Mouse (Mus musculus) heart, embryonic 12.5 days (tissue): ENCODE data around the gene Usmg5. TPM values are rescaled to one million over a fixed set of nuclear protein-coding genes. Genes with fewer than 3 reads are reported as not detected.
A peak's percentile ranks its signal among the peaks of the same experiment; 100 is the strongest.

ENCODE experiments used
- ATAC-seq: fragments of 200-750 bp; cut with Nextera tagmentation; 2 replicates; pipeline ENCODE4 v1.8.0; 2017; ENCODE audit warnings: moderate TSS enrichment, moderate library complexity; ENCODE audit not compliant: insufficient number of reproducible peaks, low FRiP score
- H3K27ac ChIP-seq: fragments of 300-500 bp; sonication (generic); 2 replicates; pipeline ENCODE4 v1.5.1; 2016; ENCODE audit warnings: mild to moderate bottlenecking, moderate library complexity; ENCODE audit not compliant: poor library complexity, severe bottlenecking
- H3K27me3 ChIP-seq: fragments of 300-500 bp; sonication (generic); replicated peaks from 2 replicates; pipeline ENCODE4 v1.6.1; 2016; ENCODE audit warnings: mild to moderate bottlenecking, moderate library complexity
- H3K36me3 ChIP-seq: fragments of 300-500 bp; sonication (generic); 2 replicates; pipeline ENCODE4 v1.6.1; 2016; ENCODE audit warnings: mild to moderate bottlenecking, moderate library complexity
- H3K4me1 ChIP-seq: fragments of 300-500 bp; sonication (generic); replicated peaks from 2 replicates; pipeline ENCODE4 v1.6.1; 2016; ENCODE audit warnings: mild to moderate bottlenecking
- H3K4me2 ChIP-seq: fragments of 300-500 bp; sonication (generic); 2 replicates; pipeline ENCODE4 v1.6.1; 2016; ENCODE audit warnings: mild to moderate bottlenecking, moderate library complexity
- H3K4me3 ChIP-seq: fragments of 300-500 bp; sonication (generic); 2 replicates; pipeline ENCODE4 v1.5.1; 2016; ENCODE audit warnings: mild to moderate bottlenecking
- H3K9ac ChIP-seq: fragments of 300-500 bp; sonication (generic); 2 replicates; pipeline ENCODE4 v1.6.1; 2016; ENCODE audit warnings: mild to moderate bottlenecking, moderate library complexity
- H3K9me3 ChIP-seq: fragments of 300-500 bp; sonication (generic); replicated peaks from 2 replicates; pipeline ENCODE4 v1.6.1; 2016; ENCODE audit warnings: mild to moderate bottlenecking, moderate library complexity
- WGBS: fragments of 180-500 bp; shearing (Covaris S2); methylation state at CpG from one replicate; pipeline ENCODE4 v1.1.7; 2016; 5-methylcytosine and 5-hydroxymethylcytosine counted together
- polyA plus RNA-seq: library from polyadenylated mRNA; unstranded; fragments of >200 nt; fragmentation: Nextera tagmentation; extraction: Ambion mirVana; gene quantifications from 2 replicates; pipeline ENCODE4 v1.2.1, GENCODE M21; 2016

Gene Usmg5
- polyA plus RNA-seq, 1 experiment from 2014 or later, result 2,546 TPM

- Histone ChIP-seq H3K36me3 (no peaks in the 10 kb centered on the region), H3K27ac (no peak overlapping the region), H3K27me3 (no peaks in the 10 kb centered on the region), H3K4me1 (peaks cover 11% of the 10 kb centered on the region), H3K9ac (no peak overlapping the region), H3K9me3 (no peaks in the 10 kb centered on the region), H3K4me3 (no peak overlapping the region), H3K4me2 (no peak overlapping the region)
- 83% methylated on average over 4 of the region's 4 CpGs for WGBS
- no peak for ATAC-seq
These were observed 37.0 kb downstream of the Usmg5 start for GRCm38 (mm10) chr19:47053471-47053870.

GRCm38 (mm10) chr19:47052927-47053326, 37.5 kb downstream of the Usmg5 start:
- Histone ChIP-seq H3K4me2 (no peak overlapping the region), H3K27me3 (no peaks in the 10 kb centered on the region), H3K9ac (no peak overlapping the region), H3K36me3 (no peaks in the 10 kb centered on the region; the same call in 1 of the 2 replicates), H3K9me3 (no peaks in the 10 kb centered on the region), H3K4me1 (peaks cover 11% of the 10 kb centered on the region), H3K4me3 (no peak overlapping the region), H3K27ac (no peak overlapping the region)
- ATAC-seq, result no peak
- WGBS, result 84% methylated on average over 4 of the region's 4 CpGs

- no peaks in the 10 kb centered on the region for H3K9me3 ChIP-seq
- peak; percentile 82 for ATAC-seq
- WGBS, result under 1% methylated on average over 74 of the region's 75 CpGs
- peaks cover 11% of the 10 kb centered on the region for H3K4me1 ChIP-seq
- peak within 1 kb of the TSS; percentile 87 for H3K4me3 ChIP-seq
- H3K36me3 ChIP-seq, result peaks cover 16% of the 10 kb centered on the region
- H3K9ac ChIP-seq, result peak within 1 kb of the TSS; percentile 85
- no peaks in the 10 kb centered on the region for H3K27me3 ChIP-seq
- H3K27ac ChIP-seq, result peak within 1 kb of the TSS; percentile 87
- peak within 1 kb of the TSS; percentile 82 for H3K4me2 ChIP-seq
These were observed 40.0 kb downstream of the Usmg5 start, which contains the start of gene Pcgf6 for GRCm38 (mm10) chr19:47050271-47051032. Gene Pcgf6, minus strand, starts transcription at chr19:47050906.

- Histone ChIP-seq H3K4me3 (peak overlapping the region; percentile 87), H3K27me3 (no peaks in the 10 kb centered on the region), H3K4me1 (peaks cover 11% of the 10 kb centered on the region), H3K9ac (0 out of 2 replicates have a peak overlapping the region, but pooled peaks have one; percentile 45), H3K27ac (no peak overlapping the region), H3K4me2 (peak overlapping the region; percentile 82), H3K9me3 (no peaks in the 10 kb centered on the region), H3K36me3 (peaks cover 20% of the 10 kb centered on the region)
- ATAC-seq, result no peak
- 5% methylated on average over 7 of the region's 7 CpGs for WGBS
These were observed 40.6 kb downstream of the Usmg5 start for GRCm38 (mm10) chr19:47049840-47050239.

GRCm38 (mm10) chr19:47049061-47049460, 41.4 kb downstream of the Usmg5 start:
- no peak overlapping the region for H3K4me3 ChIP-seq
- no peaks in the 10 kb centered on the region for H3K27me3 ChIP-seq
- no peaks in the 10 kb centered on the region for H3K9me3 ChIP-seq
- peak overlapping the region; percentile 82 for H3K4me2 ChIP-seq
- peaks cover 11% of the 10 kb centered on the region for H3K4me1 ChIP-seq
- H3K9ac ChIP-seq, result no peak overlapping the region
- WGBS, result 64% methylated on average over 4 of the region's 4 CpGs
- no peak for ATAC-seq
- H3K36me3 ChIP-seq, result peaks cover 27% of the 10 kb centered on the region
- H3K27ac ChIP-seq, result no peak overlapping the region

GRCm38 (mm10) chr19:47047236-47047833, 43.1 kb downstream of the Usmg5 start:
- Histone ChIP-seq H3K9ac (no peak overlapping the region), H3K9me3 (no peaks in the 10 kb centered on the region), H3K36me3 (peaks cover 32% of the 10 kb centered on the region), H3K4me2 (no peak overlapping the region), H3K27ac (no peak overlapping the region), H3K4me3 (no peak overlapping the region), H3K27me3 (no peaks in the 10 kb centered on the region), H3K4me1 (peaks cover 11% of the 10 kb centered on the region)
- ATAC-seq, result no peak
- 83% methylated on average over 13 of the region's 13 CpGs for WGBS

- no peak overlapping the region for H3K4me3 ChIP-seq
- H3K27me3 ChIP-seq, result no peaks in the 10 kb centered on the region
- peaks cover 34% of the 10 kb centered on the region for H3K36me3 ChIP-seq
- peaks cover 11% of the 10 kb centered on the region for H3K4me1 ChIP-seq
- no peak overlapping the region for H3K27ac ChIP-seq
- 87% methylated on average over 1 of the region's 1 CpGs for WGBS
- no peak overlapping the region for H3K4me2 ChIP-seq
- H3K9me3 ChIP-seq, result no peaks in the 10 kb centered on the region
- ATAC-seq, result no peak
- H3K9ac ChIP-seq, result no peak overlapping the region
These were observed 44.1 kb downstream of the Usmg5 start for GRCm38 (mm10) chr19:47046343-47046742.

GRCm38 (mm10) chr19:47043608-47044007, 46.8 kb downstream of the Usmg5 start:
- no peak overlapping the region for H3K4me2 ChIP-seq
- 82% methylated on average over 3 of the region's 3 CpGs for WGBS
- no peak overlapping the region for H3K4me3 ChIP-seq
- H3K36me3 ChIP-seq, result peaks cover 50% of the 10 kb centered on the region
- ATAC-seq, result no peak
- no peaks in the 10 kb centered on the region for H3K4me1 ChIP-seq
- no peaks in the 10 kb centered on the region for H3K9me3 ChIP-seq
- no peak overlapping the region for H3K27ac ChIP-seq
- no peaks in the 10 kb centered on the region for H3K27me3 ChIP-seq
- H3K9ac ChIP-seq, result no peak overlapping the region

- Histone ChIP-seq H3K9ac (no peak overlapping the region), H3K4me1 (no peaks in the 10 kb centered on the region), H3K27me3 (no peaks in the 10 kb centered on the region), H3K4me3 (no peak overlapping the region), H3K36me3 (peaks cover 51% of the 10 kb centered on the region), H3K27ac (no peak overlapping the region), H3K9me3 (no peaks in the 10 kb centered on the region), H3K4me2 (no peak overlapping the region)
- ATAC-seq, result no peak
- WGBS, result 86% methylated on average over 3 of the region's 3 CpGs
These were observed 49.5 kb downstream of the Usmg5 start for GRCm38 (mm10) chr19:47040720-47041473.

GRCm38 (mm10) chr19:47036596-47036995, 53.9 kb downstream of the Usmg5 start:
- no peaks in the 10 kb centered on the region for H3K27me3 ChIP-seq
- H3K9me3 ChIP-seq, result no peaks in the 10 kb centered on the region
- H3K27ac ChIP-seq, result no peak overlapping the region
- H3K36me3 ChIP-seq, result peaks cover 58% of the 10 kb centered on the region
- H3K9ac ChIP-seq, result no peak overlapping the region
- H3K4me1 ChIP-seq, result no peaks in the 10 kb centered on the region
- no peak for ATAC-seq
- no peak overlapping the region for H3K4me3 ChIP-seq
- H3K4me2 ChIP-seq, result no peak overlapping the region
- 78% methylated on average over 3 of the region's 3 CpGs for WGBS

GRCm38 (mm10) chr19:47034916-47035315, 55.5 kb downstream of the Usmg5 start:
- Histone ChIP-seq H3K4me3 (no peak overlapping the region), H3K4me1 (no peaks in the 10 kb centered on the region), H3K9ac (no peak overlapping the region), H3K4me2 (no peak overlapping the region), H3K27me3 (no peaks in the 10 kb centered on the region), H3K36me3 (peaks cover 51% of the 10 kb centered on the region), H3K27ac (no peak overlapping the region), H3K9me3 (no peaks in the 10 kb centered on the region)
- 86% methylated on average over 4 of the region's 4 CpGs for WGBS
- ATAC-seq, result no peak
